Mouse (Mus musculus) heart, postnatal 0 days (tissue): Measurements from ENCODE around the gene Cdv3. TPM values are rescaled to one million over a fixed set of nuclear protein-coding genes. Genes with fewer than 3 reads are reported as not detected.
A peak's percentile ranks its signal among the peaks of the same experiment; 100 is the strongest.

Source experiments
- ATAC-seq: fragments of 200-750 bp; cut with Nextera tagmentation; 2 replicates; pipeline ENCODE4 v1.8.0; 2017; ENCODE audit warnings: low read depth, moderate number of reproducible peaks, moderate library complexity; ENCODE audit not compliant: insufficient read depth
- DNase-seq: peaks from one replicate; pipeline ENCODE4 v3.0.0-alpha.2; 2016; ENCODE audit warnings: low spot score
- H3K27ac ChIP-seq: fragments of 300-500 bp; sonication (generic); 2 replicates; pipeline ENCODE4 v1.5.1; 2014; ENCODE audit warnings: low read depth, mild to moderate bottlenecking
- H3K27me3 ChIP-seq: fragments of 300-500 bp; sonication (generic); 2 replicates; pipeline ENCODE4 v1.6.1; 2014; ENCODE audit warnings: low read length, mixed read lengths; ENCODE audit not compliant: control insufficient read depth, insufficient read depth
- H3K36me3 ChIP-seq: fragments of 300-500 bp; sonication (generic); replicated peaks from 2 replicates; pipeline ENCODE4 v1.6.1; 2014; ENCODE audit warnings: low read length, mixed read lengths; ENCODE audit not compliant: control insufficient read depth, insufficient read depth
- H3K4me1 ChIP-seq: fragments of 300-500 bp; sonication (generic); 2 replicates; pipeline ENCODE4 v1.6.1; 2014; ENCODE audit warnings: antibody characterized with exemption; ENCODE audit not compliant: control insufficient read depth, insufficient read depth
- H3K4me2 ChIP-seq: fragments of 300-500 bp; sonication (generic); 2 replicates; pipeline ENCODE4 v1.6.1; 2014; ENCODE audit warnings: low read depth, mild to moderate bottlenecking, low read length, moderate library complexity
- H3K4me3 ChIP-seq: fragments of 300-500 bp; sonication (generic); 2 replicates; pipeline ENCODE4 v1.5.1; 2014; ENCODE audit warnings: low read depth, low read length
- H3K9ac ChIP-seq: fragments of 300-500 bp; sonication (generic); replicated peaks from 2 replicates; pipeline ENCODE4 v1.6.1; 2014; ENCODE audit warnings: low read depth, low read length, mixed read lengths
- H3K9me3 ChIP-seq: fragments of 300-500 bp; sonication (generic); replicated peaks from 2 replicates; pipeline ENCODE4 v1.6.1; 2016; ENCODE audit warnings: low read length; ENCODE audit not compliant: control insufficient read depth
- CTCF ChIP-seq: IDR thresholded peaks from 2 replicates; pipeline ENCODE4 v1.5.1; 2016; ENCODE audit warnings: antibody characterized with exemption, control low read depth, low read depth
- EP300 ChIP-seq: IDR thresholded peaks from 2 replicates; pipeline ENCODE4 v1.6.1; 2016; ENCODE audit warnings: antibody characterized with exemption, low read depth
- WGBS: fragments of 180-500 bp; shearing (Covaris S2); extraction: QIAGEN DNeasy Blood & Tissue Kit; methylation state at CpG from one replicate; pipeline ENCODE4 v1.1.7; 2014; 5-methylcytosine and 5-hydroxymethylcytosine counted together
- polyA plus RNA-seq: library from polyadenylated mRNA; unstranded; fragments of >200 nt; fragmentation: Nextera tagmentation; extraction: Ambion mirVana; gene quantifications from 2 replicates; pipeline ENCODE4 v1.2.1, GENCODE M21; 2015
- total RNA-seq: library from RNA; depleted of rRNA; stranded (reverse); fragments of >200 nt; gene quantifications from 2 replicates; pipeline ENCODE4 v1.2.3, GENCODE M21; 2014; ENCODE audit warnings: low replicate concordance; rRNA removed

Gene Cdv3
- total and polyA plus RNA-seq, 2 experiments from 2014 or later, result 63.0 to 81.1 TPM

DNA sequence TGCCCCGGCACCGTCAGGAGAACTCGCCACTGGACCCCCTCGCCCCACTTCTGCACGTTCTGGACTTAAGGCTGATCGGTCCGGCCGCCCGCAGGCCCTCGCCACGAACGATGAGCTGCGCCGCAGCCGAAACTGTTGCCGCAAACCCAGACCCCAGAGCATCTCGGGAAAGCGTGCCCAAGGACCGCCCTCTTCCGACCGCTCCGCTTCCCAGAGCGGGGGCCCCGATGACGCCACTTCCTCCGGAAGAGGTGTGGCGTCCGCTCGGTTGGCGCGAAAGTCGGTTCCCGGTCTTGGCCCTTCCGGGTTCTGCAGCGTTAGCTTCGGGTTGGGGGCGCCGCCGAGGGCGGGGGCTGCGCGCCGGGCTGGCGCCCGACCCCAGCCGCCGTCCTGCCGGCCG lies 60.7 kb downstream of the Cdv3 start, which contains the start of the genes 1300017J02Rik and Topbp1:
1300017J02Rik (minus strand) TSS at position 156 of the 400 bp plus-strand sequence.
Topbp1 (plus strand) TSS at position 289 of the 400 bp plus-strand sequence.
- WGBS, result under 1% methylated on average over 44 of the region's 49 CpGs
- Histone ChIP-seq H3K4me1 (peaks cover 15% of the 10 kb centered on the region), H3K9ac (peak within 1 kb of the TSS; percentile 79), H3K27ac (peak within 1 kb of the TSS; percentile 83), H3K27me3 (no peaks in the 10 kb centered on the region), H3K4me3 (peak within 1 kb of the TSS; percentile 98), H3K4me2 (peak within 1 kb of the TSS; percentile 92), H3K9me3 (no peaks in the 10 kb centered on the region), H3K36me3 (peaks cover 16% of the 10 kb centered on the region)
- TF ChIP-seq EP300, result no peak
- TF ChIP-seq CTCF, result peak; percentile 18; the same call in 1 of the 2 replicates
- peak; percentile 98 for ATAC-seq
- peak; percentile 94 for DNase-seq

Other genes starting within 250 kb of the Cdv3 start
- gene Srprb, start 163.7 kb downstream of the Cdv3 start, total RNA-seq, result 33.5 and 35.6 TPM in 2 replicates
- 29.4 and 30.2 TPM in 2 replicates for gene Srprb, start 163.7 kb downstream of the Cdv3 start, polyA plus RNA-seq
- gene Gm20425, start 135.5 kb downstream of the Cdv3 start, total RNA-seq, result 3.0 TPM in 1 of 2 replicates, not detected in the other
- gene Gm20425, start 135.5 kb downstream of the Cdv3 start, polyA plus RNA-seq, result 3.9 and 4.2 TPM in 2 replicates
- gene Trf, start 135.4 kb downstream of the Cdv3 start, total RNA-seq, result 38.5 and 110 TPM in 2 replicates
- gene Trf, start 135.4 kb downstream of the Cdv3 start, polyA plus RNA-seq, result 27.9 and 39.0 TPM in 2 replicates
- gene 1300017J02Rik, start 60.8 kb downstream of the Cdv3 start, total RNA-seq, result not detected in 2 replicates
- gene 1300017J02Rik, start 60.8 kb downstream of the Cdv3 start, polyA plus RNA-seq, result 1.3 and 1.4 TPM in 2 replicates
- 29.7 and 33.9 TPM in 2 replicates for gene Topbp1, start 60.6 kb downstream of the Cdv3 start, total RNA-seq
- gene Topbp1, start 60.6 kb downstream of the Cdv3 start, polyA plus RNA-seq, result 14.2 and 15.0 TPM in 2 replicates
- gene Bfsp2, start 114.6 kb upstream of the Cdv3 start, total RNA-seq, result not detected in 2 replicates
- 1.7 and 2.3 TPM in 2 replicates for gene Bfsp2, start 114.6 kb upstream of the Cdv3 start, polyA plus RNA-seq